Mouse (Mus musculus): Measurements from ENCODE around the gene Rbm12. TPM values are rescaled to one million over a fixed set of nuclear protein-coding genes. Genes with fewer than 3 reads are reported as not detected.
A peak's percentile ranks its signal among the peaks of the same experiment; 100 is the strongest.

Gene Rbm12
- polyA plus RNA-seq (2015; fragmentation: Nextera tagmentation; extraction: Ambion mirVana): 8.6 and 9.3 TPM in 2 replicates

GRCm38 (mm10) chr2:156111358-156112079 is at the start of gene Rbm12, which contains the start of gene Cpne1:
Gene Rbm12 (minus strand): TSS chr2:156111978.
Gene Cpne1 (minus strand): TSS chr2:156111965.
- no peak for TF ChIP-seq CTCF (IDR thresholded peaks at IDR 0.05; ENCODE audit: low read depth)
- Histone ChIP-seq H3K27ac (ENCODE audit: low read depth, low read length) (peak within 1 kb of the TSS; percentile 83), H3K4me3 (ENCODE audit: low read depth, low read length) (peak within 1 kb of the TSS; percentile 89), H3K4me2 (replicated peaks; ENCODE audit: low read depth) (peak within 1 kb of the TSS; percentile 75), H3K36me3 (ENCODE audit: control insufficient read depth, insufficient read depth) (no peaks in the 10 kb centered on the region), H3K4me1 (replicated peaks; ENCODE audit: control insufficient read depth, insufficient read depth, low read length) (no peaks in the 10 kb centered on the region), H3K27me3 (replicated peaks; ENCODE audit: control insufficient read depth, insufficient read depth, low read length) (no peaks in the 10 kb centered on the region), H3K9me3 (ENCODE audit: control insufficient read depth) (no peaks in the 10 kb centered on the region), H3K9ac (ENCODE audit: low read depth, low read length) (peak within 1 kb of the TSS; percentile 94)
- peak; percentile 91 for ATAC-seq
- under 1% methylated on average over 68 of the region's 74 CpGs for WGBS

- Histone ChIP-seq H3K9ac (ENCODE audit: low read depth, low read length) (no peak overlapping the region), H3K4me3 (ENCODE audit: low read depth, low read length) (no peak overlapping the region), H3K27ac (ENCODE audit: low read depth, low read length) (no peak overlapping the region), H3K36me3 (ENCODE audit: control insufficient read depth, insufficient read depth) (peaks cover 57% of the 10 kb centered on the region), H3K4me2 (replicated peaks; ENCODE audit: low read depth) (no peak overlapping the region), H3K27me3 (replicated peaks; ENCODE audit: control insufficient read depth, insufficient read depth, low read length) (no peaks in the 10 kb centered on the region), H3K4me1 (replicated peaks; ENCODE audit: control insufficient read depth, insufficient read depth, low read length) (no peaks in the 10 kb centered on the region), H3K9me3 (ENCODE audit: control insufficient read depth) (no peaks in the 10 kb centered on the region)
- TF ChIP-seq CTCF (IDR thresholded peaks at IDR 0.05; ENCODE audit: low read depth): peak; percentile 34
- ATAC-seq: no peak
Observed at GRCm38 (mm10) chr2:156151538-156151937, 39.8 kb upstream of the Rbm12 start.

- TF ChIP-seq CTCF (IDR thresholded peaks at IDR 0.05; ENCODE audit: low read depth): no peak
- Histone ChIP-seq H3K4me3 (ENCODE audit: low read depth, low read length) (no peak overlapping the region), H3K9me3 (ENCODE audit: control insufficient read depth) (no peaks in the 10 kb centered on the region), H3K36me3 (ENCODE audit: control insufficient read depth, insufficient read depth) (peaks cover 44% of the 10 kb centered on the region), H3K9ac (ENCODE audit: low read depth, low read length) (no peak overlapping the region), H3K27me3 (replicated peaks; ENCODE audit: control insufficient read depth, insufficient read depth, low read length) (no peaks in the 10 kb centered on the region), H3K4me2 (replicated peaks; ENCODE audit: low read depth) (no peak overlapping the region), H3K4me1 (replicated peaks; ENCODE audit: control insufficient read depth, insufficient read depth, low read length) (no peaks in the 10 kb centered on the region; the same call in 1 of the 2 replicates), H3K27ac (ENCODE audit: low read depth, low read length) (no peak overlapping the region)
- 78% methylated on average over 3 of the region's 3 CpGs for WGBS
- no peak for ATAC-seq
Observed at GRCm38 (mm10) chr2:156147316-156147915, 35.6 kb upstream of the Rbm12 start.

- Histone ChIP-seq H3K4me2 (replicated peaks; ENCODE audit: low read depth) (no peak overlapping the region), H3K27me3 (replicated peaks; ENCODE audit: control insufficient read depth, insufficient read depth, low read length) (no peaks in the 10 kb centered on the region), H3K4me3 (ENCODE audit: low read depth, low read length) (no peak overlapping the region), H3K4me1 (replicated peaks; ENCODE audit: control insufficient read depth, insufficient read depth, low read length) (no peaks in the 10 kb centered on the region; the same call in 1 of the 2 replicates), H3K36me3 (ENCODE audit: control insufficient read depth, insufficient read depth) (peaks cover 44% of the 10 kb centered on the region), H3K9me3 (ENCODE audit: control insufficient read depth) (no peaks in the 10 kb centered on the region), H3K9ac (ENCODE audit: low read depth, low read length) (no peak overlapping the region), H3K27ac (ENCODE audit: low read depth, low read length) (no peak overlapping the region)
- no peak for TF ChIP-seq CTCF (IDR thresholded peaks at IDR 0.05; ENCODE audit: low read depth)
- no peak for ATAC-seq
- 56% methylated on average over 5 of the region's 5 CpGs for WGBS
Observed at GRCm38 (mm10) chr2:156146272-156146989, 34.7 kb upstream of the Rbm12 start.

- H3K9ac ChIP-seq (ENCODE audit: low read depth, low read length): 0 out of 2 replicates have a peak overlapping the region, but pooled peaks have one; percentile 78
- TF ChIP-seq CTCF (IDR thresholded peaks at IDR 0.05; ENCODE audit: low read depth): no peak
- no peaks in the 10 kb centered on the region for H3K9me3 ChIP-seq (ENCODE audit: control insufficient read depth)
- peak overlapping the region; percentile 86 for H3K4me2 ChIP-seq (replicated peaks; ENCODE audit: low read depth)
- WGBS: 54% methylated on average over 11 of the region's 11 CpGs
- no peaks in the 10 kb centered on the region for H3K27me3 ChIP-seq (replicated peaks; ENCODE audit: control insufficient read depth, insufficient read depth, low read length)
- no peaks in the 10 kb centered on the region; the same call in 1 of the 2 replicates for H3K4me1 ChIP-seq (replicated peaks; ENCODE audit: control insufficient read depth, insufficient read depth, low read length)
- H3K36me3 ChIP-seq (ENCODE audit: control insufficient read depth, insufficient read depth): peaks cover 43% of the 10 kb centered on the region
- no peak overlapping the region for H3K27ac ChIP-seq (ENCODE audit: low read depth, low read length)
- peak overlapping the region; percentile 73; the same call in 1 of the 2 replicates for H3K4me3 ChIP-seq (ENCODE audit: low read depth, low read length)
- ATAC-seq: no peak
Observed at GRCm38 (mm10) chr2:156145486-156146130, 33.8 kb upstream of the Rbm12 start.
